Comparison of ENCODE assay signal across 14 mouse cellular contexts in the genomic region with DNA sequence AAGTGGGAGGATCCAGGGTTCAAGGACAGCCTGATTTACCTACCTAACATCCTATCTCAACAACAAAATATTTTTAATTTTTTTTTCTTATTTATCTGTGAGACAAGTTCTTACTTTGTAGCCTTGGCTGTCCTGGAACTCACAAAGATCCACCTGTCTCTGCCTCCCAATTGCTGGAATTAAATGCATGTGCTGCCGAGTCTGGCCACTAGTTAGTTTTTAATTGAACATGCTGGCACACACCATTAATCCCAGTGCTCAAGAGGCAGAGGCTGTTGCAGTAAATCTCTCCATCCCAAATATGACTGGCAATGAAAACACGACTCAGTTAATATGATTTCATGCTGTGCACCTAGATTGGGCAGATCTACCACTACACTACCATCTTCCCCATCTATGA. TPM values are rescaled to one million over a fixed set of nuclear protein-coding genes. Genes with fewer than 3 reads are reported as not detected.
"Had no signal": no experiment of that assay in that cellular context is flagged by ENCODE, and none has a peak within 500 bp of the region (broad histone marks: within the 10 kb centered on the region; RNA-seq: fewer than 3 reads in every experiment).

No protein-coding gene starts in this region.

- DNase-seq: kidney, postnatal 25 days; layer of hippocampus, adult 9-11 months; liver, embryonic 13.5 days; lung, adult 2 months; lung, postnatal 14 days; right cerebral cortex, adult 18-20 months; right cerebral cortex, postnatal 14 days; right cerebral cortex, postnatal 4 days; thymus, adult 2 months; thymus, postnatal 14 days; thymus, postnatal 4 days had no signal

RNA-seq across cellular contexts. Expression of gene Insl3, which starts 53.8 kb away (rescaled TPM):
- polyA plus RNA-seq: limb, embryonic 11.5 days; midbrain, embryonic 12.5 days; neural tube, embryonic 12.5 days had no signal
